Mouse (Mus musculus) liver, adult 2 months (tissue): ENCODE data around the gene Gm3476.
"Not testable (repeated sequence)": the region's sequence is repeated elsewhere in the genome, so short reads cannot be mapped to it uniquely, and the experiment has no call there.

Experiments used
- CTCF ChIP-seq: fragments of 200-500 bp; IDR thresholded peaks from 2 replicates; pipeline ENCODE4 v1.5.1; 2011; ENCODE audit warnings: low read depth, low read length, control low read depth
- POLR2A ChIP-seq: fragments of 200-500 bp; IDR thresholded peaks from 2 replicates; pipeline ENCODE4 v1.6.1; 2011; ENCODE audit warnings: low read length, control low read depth; ENCODE audit not compliant: insufficient read depth; ENCODE audit errors: extremely low read depth

- not testable (repeated sequence) for TF ChIP-seq CTCF, POLR2A
Observed at GRCm38 (mm10) chr14:6125707-6126106, at the start of gene Gm3476.
